Mouse (Mus musculus): ENCODE results near the gene Rnf43. TPM values are rescaled to one million over a fixed set of nuclear protein-coding genes. Genes with fewer than 3 reads are reported as not detected.

The Rnf43 gene
- polyA plus RNA-seq, 1 experiment: not detected

GRCm38 (mm10) chr11:87719526-87719925 lies 57.0 kb downstream of the Rnf43 start:
- TF ChIP-seq CTCF (IDR thresholded peaks at IDR 0.05; ENCODE audit: control insufficient read depth, insufficient read depth, insufficient read length) (no peak), CEBPB (IDR thresholded peaks at IDR 0.05; ENCODE audit: low read depth) (no peak), USF1 (IDR thresholded peaks at IDR 0.05; ENCODE audit: low read depth) (no peak), MYOD1 (IDR thresholded peaks at IDR 0.05; ENCODE audit: control insufficient read depth, insufficient read length, low read depth) (no peak)
- peaks cover 73% of the 10 kb centered on the region for H3K27me3 ChIP-seq (ENCODE audit: control insufficient read depth, insufficient read depth, insufficient read length)

DNA sequence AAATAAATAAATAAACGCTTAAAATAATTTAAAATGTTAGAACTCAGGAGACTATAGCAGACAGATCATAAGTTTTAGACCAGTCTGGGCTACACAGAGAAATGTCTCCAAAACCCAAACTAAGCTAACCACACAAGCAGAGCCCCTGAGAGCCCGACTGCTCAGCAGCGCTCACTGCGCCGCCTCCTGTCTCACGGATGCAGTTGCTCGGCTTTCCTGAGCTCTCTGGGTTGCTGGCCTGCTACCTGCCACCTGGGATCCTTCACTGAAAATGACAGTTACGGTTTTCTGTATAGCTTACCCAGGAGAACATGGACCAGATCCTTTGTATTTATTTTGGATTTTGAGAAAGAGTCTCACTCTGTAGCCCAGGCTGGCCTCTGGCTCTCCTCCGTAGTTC lies 57.8 kb downstream of the Rnf43 start:
- TF ChIP-seq CTCF (IDR thresholded peaks at IDR 0.05; ENCODE audit: control insufficient read depth, insufficient read depth, insufficient read length) (no peak), MYOG (IDR thresholded peaks at IDR 0.05; ENCODE audit: control insufficient read depth, extremely low read depth, insufficient read length) (no peak), CEBPB (IDR thresholded peaks at IDR 0.05; ENCODE audit: low read depth) (no peak), MAX (IDR thresholded peaks at IDR 0.05) (no peak), MYOD1 (IDR thresholded peaks at IDR 0.05; ENCODE audit: control insufficient read depth, insufficient read length, low read depth) (no peak), FOSL1 (IDR thresholded peaks at IDR 0.05; ENCODE audit: insufficient read depth, low read length, poor library complexity, severe bottlenecking) (no peak), USF1 (IDR thresholded peaks at IDR 0.05; ENCODE audit: low read depth) (no peak)
- Histone ChIP-seq H3K36me3 (ENCODE audit: control insufficient read depth, insufficient read depth) (no peaks in the 10 kb centered on the region), H3K4me3 (ENCODE audit: insufficient read depth, poor library complexity, severe bottlenecking) (no peak overlapping the region), H3K79me2 (ENCODE audit: control insufficient read depth, insufficient read depth) (no peaks in the 10 kb centered on the region), H3K27me3 (ENCODE audit: control insufficient read depth, insufficient read depth, insufficient read length) (peaks cover 69% of the 10 kb centered on the region), H3ac (ENCODE audit: control insufficient read depth, insufficient read length, low read depth) (no peak overlapping the region), H3K79me3 (ENCODE audit: low read depth) (no peaks in the 10 kb centered on the region)

More at GRCm38 (mm10) chr11:87719526-87719925, 57.0 kb downstream of the Rnf43 start:
- H3K79me2 ChIP-seq (ENCODE audit: control insufficient read depth, insufficient read depth): no peaks in the 10 kb centered on the region
- no peaks in the 10 kb centered on the region for H3K36me3 ChIP-seq (ENCODE audit: control insufficient read depth, insufficient read depth)
- H3K79me3 ChIP-seq (ENCODE audit: low read depth): no peaks in the 10 kb centered on the region
- H3ac ChIP-seq (ENCODE audit: control insufficient read depth, insufficient read length, low read depth): no peak overlapping the region
- no peak overlapping the region for H3K4me3 ChIP-seq (ENCODE audit: insufficient read depth, poor library complexity, severe bottlenecking)

GRCm38 (mm10) chr11:87720839-87721238 lies 58.3 kb downstream of the Rnf43 start:
- TF ChIP-seq MYOG (IDR thresholded peaks at IDR 0.05; ENCODE audit: control insufficient read depth, extremely low read depth, insufficient read length) (no peak), FOSL1 (IDR thresholded peaks at IDR 0.05; ENCODE audit: insufficient read depth, low read length, poor library complexity, severe bottlenecking) (no peak), USF1 (IDR thresholded peaks at IDR 0.05; ENCODE audit: low read depth) (no peak), MYOD1 (IDR thresholded peaks at IDR 0.05; ENCODE audit: control insufficient read depth, insufficient read length, low read depth) (no peak), CEBPB (IDR thresholded peaks at IDR 0.05; ENCODE audit: low read depth) (no peak), MAX (IDR thresholded peaks at IDR 0.05) (no peak), CTCF (IDR thresholded peaks at IDR 0.05; ENCODE audit: control insufficient read depth, insufficient read depth, insufficient read length) (no peak)
- peaks cover 70% of the 10 kb centered on the region for H3K27me3 ChIP-seq (ENCODE audit: control insufficient read depth, insufficient read depth, insufficient read length)

GRCm38 (mm10) chr11:87722168-87722567 lies 59.6 kb downstream of the Rnf43 start:
- Histone ChIP-seq H3K79me3 (ENCODE audit: low read depth) (no peaks in the 10 kb centered on the region), H3ac (ENCODE audit: control insufficient read depth, insufficient read length, low read depth) (no peak overlapping the region), H3K27me3 (ENCODE audit: control insufficient read depth, insufficient read depth, insufficient read length) (peaks cover 78% of the 10 kb centered on the region), H3K36me3 (ENCODE audit: control insufficient read depth, insufficient read depth) (no peaks in the 10 kb centered on the region), H3K79me2 (ENCODE audit: control insufficient read depth, insufficient read depth) (no peaks in the 10 kb centered on the region), H3K4me3 (ENCODE audit: insufficient read depth, poor library complexity, severe bottlenecking) (no peak overlapping the region)
- TF ChIP-seq FOSL1 (IDR thresholded peaks at IDR 0.05; ENCODE audit: insufficient read depth, low read length, poor library complexity, severe bottlenecking) (no peak), MAX (IDR thresholded peaks at IDR 0.05) (no peak), MYOG (IDR thresholded peaks at IDR 0.05; ENCODE audit: control insufficient read depth, extremely low read depth, insufficient read length) (no peak)

More at GRCm38 (mm10) chr11:87720839-87721238, 58.3 kb downstream of the Rnf43 start:
- Histone ChIP-seq H3K79me3 (ENCODE audit: low read depth) (no peaks in the 10 kb centered on the region), H3ac (ENCODE audit: control insufficient read depth, insufficient read length, low read depth) (no peak overlapping the region), H3K36me3 (ENCODE audit: control insufficient read depth, insufficient read depth) (no peaks in the 10 kb centered on the region), H3K79me2 (ENCODE audit: control insufficient read depth, insufficient read depth) (no peaks in the 10 kb centered on the region), H3K4me3 (ENCODE audit: insufficient read depth, poor library complexity, severe bottlenecking) (no peak overlapping the region)

DNA sequence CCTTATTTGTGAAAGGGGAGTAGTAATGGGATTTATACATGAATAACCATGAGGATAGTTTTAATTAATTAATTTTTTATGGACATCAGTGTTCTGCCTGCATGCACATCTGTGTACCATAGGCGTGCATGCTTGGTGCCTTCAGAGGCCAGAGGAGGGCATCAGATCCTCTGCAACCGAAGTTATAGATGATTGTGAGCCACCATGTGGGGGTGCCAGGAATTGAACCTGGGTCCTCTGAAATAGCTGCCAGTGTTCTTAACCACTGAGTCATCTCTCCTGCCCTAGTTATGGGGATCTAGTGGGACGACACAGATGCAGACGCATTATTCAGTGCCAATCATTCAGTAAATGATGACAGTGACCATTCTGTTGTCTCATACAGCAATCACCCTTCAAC lies 60.4 kb downstream of the Rnf43 start:
- peaks cover 81% of the 10 kb centered on the region for H3K27me3 ChIP-seq (ENCODE audit: control insufficient read depth, insufficient read depth, insufficient read length)
- no peak for TF ChIP-seq CTCF (IDR thresholded peaks at IDR 0.05; ENCODE audit: control insufficient read depth, insufficient read depth, insufficient read length)
- TF ChIP-seq MYOD1 (IDR thresholded peaks at IDR 0.05; ENCODE audit: control insufficient read depth, insufficient read length, low read depth): no peak
- no peak for TF ChIP-seq USF1 (IDR thresholded peaks at IDR 0.05; ENCODE audit: low read depth)
- no peak for TF ChIP-seq MAX (IDR thresholded peaks at IDR 0.05)
- TF ChIP-seq FOSL1 (IDR thresholded peaks at IDR 0.05; ENCODE audit: insufficient read depth, low read length, poor library complexity, severe bottlenecking): no peak
- no peak for TF ChIP-seq MYOG (IDR thresholded peaks at IDR 0.05; ENCODE audit: control insufficient read depth, extremely low read depth, insufficient read length)
- no peak for TF ChIP-seq CEBPB (IDR thresholded peaks at IDR 0.05; ENCODE audit: low read depth)
- no peak overlapping the region for H3ac ChIP-seq (ENCODE audit: control insufficient read depth, insufficient read length, low read depth)
- no peaks in the 10 kb centered on the region for H3K36me3 ChIP-seq (ENCODE audit: control insufficient read depth, insufficient read depth)
- no peaks in the 10 kb centered on the region for H3K79me3 ChIP-seq (ENCODE audit: low read depth)
- H3K4me3 ChIP-seq (ENCODE audit: insufficient read depth, poor library complexity, severe bottlenecking): no peak overlapping the region
- H3K79me2 ChIP-seq (ENCODE audit: control insufficient read depth, insufficient read depth): no peaks in the 10 kb centered on the region

- Histone ChIP-seq H3ac (ENCODE audit: control insufficient read depth, insufficient read length, low read depth) (no peak overlapping the region), H3K4me3 (ENCODE audit: insufficient read depth, poor library complexity, severe bottlenecking) (no peak overlapping the region), H3K27me3 (ENCODE audit: control insufficient read depth, insufficient read depth, insufficient read length) (peaks cover 81% of the 10 kb centered on the region), H3K36me3 (ENCODE audit: control insufficient read depth, insufficient read depth) (no peaks in the 10 kb centered on the region), H3K79me2 (ENCODE audit: control insufficient read depth, insufficient read depth) (no peaks in the 10 kb centered on the region), H3K79me3 (ENCODE audit: low read depth) (no peaks in the 10 kb centered on the region)
- TF ChIP-seq MYOD1 (IDR thresholded peaks at IDR 0.05; ENCODE audit: control insufficient read depth, insufficient read length, low read depth): no peak
- TF ChIP-seq MAX (IDR thresholded peaks at IDR 0.05): no peak
- TF ChIP-seq USF1 (IDR thresholded peaks at IDR 0.05; ENCODE audit: low read depth): no peak
- TF ChIP-seq CTCF (IDR thresholded peaks at IDR 0.05; ENCODE audit: control insufficient read depth, insufficient read depth, insufficient read length): no peak
- TF ChIP-seq MYOG (IDR thresholded peaks at IDR 0.05; ENCODE audit: control insufficient read depth, extremely low read depth, insufficient read length): no peak
- no peak for TF ChIP-seq CEBPB (IDR thresholded peaks at IDR 0.05; ENCODE audit: low read depth)
Measured at GRCm38 (mm10) chr11:87725515-87725914, 63.0 kb downstream of the Rnf43 start.

All from C2C12 (cell line).